Mouse (Mus musculus) thymus, adult 2 months (tissue): ENCODE measurements around the gene Suds3.

ENCODE experiments used
- CTCF ChIP-seq: fragments of 200-500 bp; IDR thresholded peaks from 2 replicates; pipeline ENCODE4 v1.5.1; 2012; ENCODE audit warnings: mild to moderate bottlenecking, control low read depth, low read length, moderate library complexity, borderline replicate concordance; ENCODE audit not compliant: control insufficient read depth, poor library complexity, insufficient read depth; ENCODE audit errors: extremely low read depth
- POLR2A ChIP-seq: fragments of 200-500 bp; IDR thresholded peaks from 2 replicates; pipeline ENCODE4 v1.6.1; 2012; ENCODE audit warnings: mild to moderate bottlenecking, low read length, control low read depth, moderate library complexity; ENCODE audit not compliant: control insufficient read depth, poor library complexity, insufficient read depth; ENCODE audit errors: extremely low read depth

DNA sequence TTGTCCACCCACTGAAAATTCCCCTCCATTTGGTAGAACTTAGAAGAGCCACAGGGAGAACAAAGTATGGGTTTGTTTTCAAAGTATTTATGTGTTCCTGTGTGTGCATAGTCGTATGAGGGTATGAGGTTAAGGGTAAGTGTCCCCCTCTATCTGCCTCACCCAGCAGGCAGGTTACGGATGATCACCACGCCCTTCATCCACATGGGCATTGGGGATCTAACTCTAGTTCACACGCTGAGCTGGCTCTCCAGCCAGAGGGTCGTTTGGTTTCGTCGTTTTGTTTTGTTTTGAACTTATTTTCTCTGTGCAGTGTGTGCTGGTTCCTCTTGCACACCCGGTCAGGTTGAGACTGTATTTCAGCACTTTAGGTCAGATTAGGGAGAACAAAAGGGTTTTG, 21.7 kb upstream of the Suds3 start:
- TF ChIP-seq CTCF, result no peak
- TF ChIP-seq POLR2A, result no peak
